Mouse (Mus musculus): ENCODE results near the gene Tnn.

The Tnn gene

GRCm38 (mm10) chr1:160153480-160153879 is at the start of gene Tnn:
Tnn (minus strand) TSS chr1:160153580.
- DNase-seq: no peak

GRCm38 (mm10) chr1:160195337-160195663 is 41.9 kb upstream of the Tnn start:
- no peak for DNase-seq

GRCm38 (mm10) chr1:160194529-160195336 is 41.4 kb upstream of the Tnn start, which contains the start of gene Mrps14:
Mrps14 (plus strand) TSS chr1:160195215.
- DNase-seq: peak; percentile 99 to 100

GRCm38 (mm10) chr1:160184506-160184905 is 31.1 kb upstream of the Tnn start:
- peak; percentile 13 to 14 for DNase-seq

- DNase-seq: no peak
Observed at GRCm38 (mm10) chr1:160181216-160181615, 27.8 kb upstream of the Tnn start.

GRCm38 (mm10) chr1:160176903-160177302 is 23.5 kb upstream of the Tnn start:
- no peak for DNase-seq

GRCm38 (mm10) chr1:160166600-160166999 is 13.2 kb upstream of the Tnn start:
- no peak for DNase-seq

- DNase-seq: no peak
Observed at GRCm38 (mm10) chr1:160158190-160158589, 4.8 kb upstream of the Tnn start.

GRCm38 (mm10) chr1:160150726-160151125 is 2.7 kb downstream of the Tnn start:
- DNase-seq: no peak

GRCm38 (mm10) chr1:160149291-160149906 is 4.0 kb downstream of the Tnn start:
- DNase-seq: no peak

GRCm38 (mm10) chr1:160147274-160147673 is 6.1 kb downstream of the Tnn start:
- DNase-seq: no peak

- DNase-seq: no peak
Observed at GRCm38 (mm10) chr1:160145606-160146005, 7.8 kb downstream of the Tnn start.

GRCm38 (mm10) chr1:160144343-160144742 is 9.0 kb downstream of the Tnn start:
- no peak for DNase-seq

- no peak for DNase-seq
Observed at GRCm38 (mm10) chr1:160136362-160136890, 17.0 kb downstream of the Tnn start.

GRCm38 (mm10) chr1:160133464-160134079 is 19.8 kb downstream of the Tnn start:
- DNase-seq: no peak

- DNase-seq: no peak
Observed at GRCm38 (mm10) chr1:160123957-160124356, 29.4 kb downstream of the Tnn start.

- DNase-seq: no peak
Observed at GRCm38 (mm10) chr1:160108604-160109003, 44.8 kb downstream of the Tnn start.

GRCm38 (mm10) chr1:160105426-160105825 is 48.0 kb downstream of the Tnn start:
- no peak for DNase-seq

- no peak for DNase-seq
Observed at GRCm38 (mm10) chr1:160100996-160101395, 52.4 kb downstream of the Tnn start.

- DNase-seq: no peak
Observed at GRCm38 (mm10) chr1:160099659-160100302, 53.6 kb downstream of the Tnn start.

GRCm38 (mm10) chr1:160086651-160087050 is 66.7 kb downstream of the Tnn start:
- no peak for DNase-seq

GRCm38 (mm10) chr1:160084239-160084638 is 69.1 kb downstream of the Tnn start:
- DNase-seq: no peak

GRCm38 (mm10) chr1:160082647-160083046 is 70.7 kb downstream of the Tnn start:
- DNase-seq: no peak
